Mouse (Mus musculus): ENCODE results near the gene Stk39.

Gene Stk39

DNA sequence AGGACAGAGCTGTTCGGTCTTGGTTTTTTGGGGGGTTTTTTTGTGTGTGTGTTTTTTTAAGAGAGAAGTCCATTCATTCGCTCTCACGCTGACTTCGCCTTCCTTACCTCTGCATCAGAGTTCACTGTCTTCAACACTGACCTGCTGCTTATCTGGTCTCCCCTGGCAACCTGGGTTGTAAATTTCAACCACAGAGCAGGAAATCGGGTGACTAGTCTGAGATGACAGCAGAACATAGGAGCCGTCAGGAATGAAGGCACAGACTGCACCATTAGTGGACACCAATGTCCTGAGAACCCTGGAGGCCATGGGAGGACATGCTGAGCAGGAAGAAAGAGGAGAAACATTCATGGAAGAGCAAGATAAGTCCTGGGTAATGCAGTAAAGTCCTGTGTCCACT is 51.1 kb downstream of the Stk39 start:
- DNase-seq (ENCODE audit: low spot score): no peak

DNA sequence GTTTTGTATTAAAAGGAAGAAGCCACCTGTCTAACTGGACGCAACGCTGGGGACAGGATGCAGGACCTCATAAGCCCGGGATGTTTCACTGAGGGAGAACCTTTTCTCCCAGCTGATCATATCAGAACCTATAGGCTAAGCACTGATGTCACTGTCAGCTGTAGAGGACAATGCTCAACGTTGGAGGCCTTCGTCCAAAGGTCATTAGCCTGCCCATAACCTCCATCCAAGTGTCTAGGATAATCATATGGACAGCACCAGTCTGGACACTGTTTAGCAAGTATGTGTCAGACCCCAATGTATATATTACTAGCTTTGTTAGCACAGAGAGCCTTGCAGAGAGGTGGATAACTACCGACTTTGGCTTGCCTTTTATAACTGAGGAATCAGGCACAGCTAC is 51.8 kb downstream of the Stk39 start:
- DNase-seq (ENCODE audit: low spot score): no peak

DNA sequence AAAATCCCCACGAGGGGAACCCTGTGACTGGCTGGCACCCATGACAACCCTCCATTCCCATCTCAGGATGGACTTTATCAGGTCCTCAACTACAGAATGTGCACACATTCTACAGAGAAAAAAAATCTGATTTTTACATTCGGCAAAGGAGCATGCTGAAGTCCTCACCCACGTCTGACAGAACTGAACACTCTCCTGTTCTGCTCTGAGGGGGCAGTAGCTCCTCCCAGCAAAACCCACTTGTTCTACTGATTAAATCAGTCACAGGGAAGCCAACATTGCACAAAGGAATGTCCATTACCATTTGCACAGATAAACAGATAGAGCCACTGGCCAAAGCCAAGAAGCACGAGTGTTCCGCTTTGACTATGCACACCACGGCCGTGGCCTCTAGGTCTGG is 52.3 kb downstream of the Stk39 start:
- no peak for DNase-seq (ENCODE audit: low spot score)

DNA sequence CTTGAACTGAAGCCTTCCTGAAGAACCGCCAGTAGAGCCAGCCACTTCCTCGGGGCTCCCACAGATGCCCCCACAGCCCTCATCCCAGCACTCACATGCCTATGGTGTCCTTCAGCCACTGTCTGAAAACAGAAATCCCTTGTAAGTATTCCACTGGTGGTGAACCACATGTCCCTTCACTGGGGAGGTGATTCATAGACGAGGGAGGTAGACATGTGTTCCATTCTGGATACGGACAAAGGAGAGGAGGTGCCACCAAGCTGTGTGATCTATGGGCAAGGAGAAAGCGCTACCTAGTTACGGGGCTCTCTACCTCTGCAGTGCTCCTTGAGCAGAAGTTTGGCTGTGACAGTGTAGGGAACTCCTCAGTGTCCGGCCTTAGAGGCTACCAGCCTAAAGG is 52.9 kb downstream of the Stk39 start:
- no peak for DNase-seq (ENCODE audit: low spot score)

DNA sequence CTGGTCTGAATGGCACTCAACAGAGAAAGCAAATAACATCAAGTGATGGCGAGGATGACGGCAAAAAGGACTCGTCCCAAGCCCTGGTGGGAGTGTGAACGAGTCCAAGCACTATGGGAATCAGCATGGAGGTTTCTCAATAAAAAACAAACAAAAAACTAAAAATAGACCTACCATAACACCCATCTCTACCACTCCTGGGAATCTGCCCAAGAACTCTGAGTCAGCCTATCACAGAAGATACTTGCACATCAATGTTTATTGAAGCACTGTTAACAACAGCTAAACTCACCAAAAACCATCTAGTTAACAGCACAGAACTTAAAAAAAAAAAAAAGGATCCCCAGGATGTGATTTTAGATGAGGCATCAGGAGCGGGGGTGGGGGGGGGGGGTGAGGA is 55.0 kb downstream of the Stk39 start:
- DNase-seq (ENCODE audit: low spot score): no peak

DNA sequence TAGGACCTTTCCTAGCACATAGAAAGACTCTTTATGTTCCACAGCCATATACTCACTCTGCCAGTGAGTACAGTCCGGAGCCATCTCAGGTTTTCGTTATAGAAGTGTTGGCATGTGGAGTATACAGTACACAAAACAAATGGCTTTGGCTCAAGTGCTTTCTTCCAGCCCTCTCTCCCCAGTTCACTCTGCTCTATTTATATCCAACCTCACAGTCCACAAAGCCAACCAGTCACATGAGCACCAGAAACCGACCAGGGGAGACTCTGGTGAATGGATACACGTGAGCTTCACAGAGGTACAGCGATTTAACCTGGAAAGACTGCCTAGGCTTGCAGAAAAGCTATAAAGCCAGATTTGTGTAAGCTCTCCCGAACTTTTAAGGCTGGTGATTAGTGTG is 56.4 kb downstream of the Stk39 start:
- DNase-seq (ENCODE audit: low spot score): no peak

DNA sequence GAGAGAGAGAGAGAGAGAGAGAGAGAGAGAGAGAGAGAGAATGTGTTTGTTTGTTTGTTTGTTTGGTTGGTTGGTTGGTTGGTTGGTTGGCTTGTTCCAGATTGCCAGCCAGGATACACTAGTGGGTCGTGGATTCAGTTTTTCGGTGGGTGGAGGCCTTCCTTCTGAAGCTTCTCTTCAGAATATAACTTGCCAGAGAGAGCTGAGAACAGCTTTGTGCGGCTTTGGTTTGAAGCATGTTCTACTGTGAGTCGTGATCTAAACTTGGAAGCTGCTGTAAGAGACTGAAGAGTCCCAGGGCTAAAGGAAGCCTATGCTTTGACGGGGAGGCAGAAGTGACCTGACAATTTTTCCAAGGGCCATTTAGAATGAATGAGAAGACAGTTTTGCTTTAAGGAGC is 59.9 kb downstream of the Stk39 start:
- DNase-seq (ENCODE audit: low spot score): no peak

DNA sequence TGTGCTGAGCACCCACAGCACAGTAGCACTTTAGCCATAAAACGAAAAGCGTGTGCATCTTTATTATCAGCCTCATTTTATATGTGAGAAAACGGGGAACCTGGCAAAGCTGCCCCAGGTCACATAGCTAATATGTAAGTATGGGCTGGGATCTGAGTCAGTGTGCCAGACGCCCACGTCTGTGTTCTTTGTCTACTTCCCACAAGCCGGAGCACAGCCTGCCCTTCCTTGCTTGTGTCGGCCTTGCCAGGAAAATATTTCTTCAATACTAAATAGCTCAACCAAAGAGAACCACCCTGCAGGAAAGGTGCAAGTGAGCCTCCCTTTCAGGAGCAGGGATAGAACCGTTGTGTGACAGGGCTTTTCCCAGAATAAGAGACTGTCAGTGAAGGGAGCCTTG is 60.9 kb downstream of the Stk39 start:
- DNase-seq (ENCODE audit: low spot score): no peak

DNA sequence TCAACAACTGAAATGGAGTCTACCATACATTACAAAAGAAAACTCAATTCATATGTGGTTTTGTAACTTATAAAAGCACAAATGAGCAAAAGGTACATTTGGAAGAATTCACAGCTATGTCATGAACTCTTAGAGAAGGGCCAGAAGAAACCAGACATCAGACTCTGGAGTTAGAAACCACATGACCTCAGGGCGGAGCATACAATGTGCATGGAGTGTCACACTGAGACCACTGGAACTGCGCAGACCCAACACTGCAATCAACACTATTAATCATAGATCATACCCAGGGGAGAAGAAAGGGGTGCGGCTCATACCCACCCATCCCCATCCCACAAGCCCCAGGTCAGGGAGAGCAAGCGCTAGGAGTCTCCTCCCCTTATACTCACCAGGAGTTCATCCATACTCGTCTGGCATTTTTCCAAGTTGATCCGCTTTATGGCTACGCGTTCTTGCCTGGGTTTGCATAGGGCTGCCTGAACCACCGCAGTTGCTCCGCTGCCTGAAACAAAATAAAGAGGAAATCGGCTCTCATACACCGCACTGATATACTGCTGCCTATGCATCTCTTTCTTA is 62.3 kb downstream of the Stk39 start:
- no peak for DNase-seq (ENCODE audit: low spot score)

DNA sequence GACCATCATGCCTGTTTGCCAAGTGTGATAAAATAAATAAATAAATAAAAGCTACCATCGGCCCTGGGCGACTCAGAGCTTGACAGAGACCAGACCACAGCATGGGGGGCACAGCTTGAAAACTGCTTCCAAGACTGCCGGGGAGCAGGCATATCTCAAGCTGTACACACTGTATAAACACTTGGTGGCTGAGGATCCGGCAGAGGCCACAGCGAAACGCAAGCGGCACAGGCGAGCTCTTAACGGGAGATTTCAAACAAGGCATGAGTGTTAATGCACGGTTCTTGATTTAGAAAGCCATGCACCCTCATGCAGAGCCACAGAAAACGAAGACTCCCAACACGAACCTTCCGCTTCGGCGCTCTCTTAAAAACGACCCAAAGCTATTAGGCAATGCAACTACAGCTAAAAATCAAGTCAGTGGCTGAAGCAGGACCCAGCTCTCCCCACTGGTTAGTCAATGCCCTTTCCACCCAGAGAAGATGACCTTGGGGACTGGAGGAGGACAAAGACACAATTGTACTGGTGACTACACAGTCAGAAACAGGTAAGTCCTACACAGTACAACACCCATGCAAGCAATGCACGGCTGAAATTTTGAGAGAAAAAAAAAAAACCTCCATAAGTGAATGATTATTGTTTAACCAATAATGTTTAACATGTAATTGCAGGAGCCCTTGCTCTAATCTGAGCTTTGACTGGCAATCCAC is 63.6 kb downstream of the Stk39 start:
- no peak for DNase-seq (ENCODE audit: low spot score)

DNA sequence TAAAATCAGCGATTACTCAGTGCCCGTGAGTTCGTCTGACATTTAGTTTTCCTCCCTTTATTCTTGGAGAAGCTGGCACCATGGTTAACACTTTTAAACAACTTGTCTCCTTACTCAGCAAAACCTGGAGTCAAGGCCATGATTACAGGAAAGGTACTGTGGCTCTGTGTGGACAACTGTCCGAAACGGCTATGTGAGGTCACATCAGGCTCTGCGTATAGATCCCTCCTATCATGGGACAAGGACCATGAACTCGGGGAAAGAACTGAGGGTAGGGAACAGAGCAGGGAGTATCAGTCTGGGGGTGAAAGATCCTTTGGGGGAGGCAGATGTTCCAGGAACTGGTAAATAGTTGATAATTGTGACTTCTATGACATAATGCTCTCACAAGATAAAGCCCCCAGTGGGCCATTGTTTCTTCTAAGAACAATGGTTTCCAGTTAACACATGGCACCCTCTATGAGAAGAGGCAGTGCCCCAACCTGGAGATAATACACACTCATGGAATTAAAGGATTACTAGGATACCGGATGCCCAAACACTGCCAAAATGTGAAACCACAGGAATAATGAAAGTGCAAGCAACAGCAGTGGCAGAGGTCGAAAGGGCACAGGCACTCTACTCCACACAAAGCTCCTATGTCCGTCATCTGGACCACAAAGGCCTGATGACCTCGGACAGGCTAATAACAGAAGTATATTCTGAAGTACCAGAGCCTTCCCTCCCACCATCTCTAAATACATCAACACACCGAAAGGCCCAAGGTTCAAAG is 64.7 kb downstream of the Stk39 start:
- no peak for DNase-seq (ENCODE audit: low spot score)

DNA sequence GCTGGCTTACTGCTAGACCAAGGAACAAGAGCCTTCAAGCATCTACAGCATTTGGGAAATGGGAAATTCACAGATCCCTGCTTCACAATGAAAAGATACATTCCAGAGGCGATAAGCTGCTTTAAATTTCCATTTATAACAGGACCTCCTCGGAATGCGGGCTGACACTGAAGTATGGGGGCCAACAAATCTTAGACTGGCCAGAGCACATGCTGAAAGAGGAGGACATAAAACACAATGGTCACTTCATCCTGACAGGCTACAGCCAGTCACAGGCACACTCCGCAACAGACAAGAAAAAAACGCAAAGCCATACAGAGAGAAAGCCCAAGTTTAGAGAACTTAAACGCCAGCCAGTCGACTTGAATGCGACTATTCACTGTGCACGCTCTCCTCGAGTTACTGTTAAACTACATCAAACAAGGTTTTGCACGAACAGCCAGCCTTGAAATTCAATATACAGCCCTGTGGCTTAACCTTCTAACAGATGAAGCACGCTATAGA is 65.4 kb downstream of the Stk39 start:
- DNase-seq (ENCODE audit: low spot score): no peak

DNA sequence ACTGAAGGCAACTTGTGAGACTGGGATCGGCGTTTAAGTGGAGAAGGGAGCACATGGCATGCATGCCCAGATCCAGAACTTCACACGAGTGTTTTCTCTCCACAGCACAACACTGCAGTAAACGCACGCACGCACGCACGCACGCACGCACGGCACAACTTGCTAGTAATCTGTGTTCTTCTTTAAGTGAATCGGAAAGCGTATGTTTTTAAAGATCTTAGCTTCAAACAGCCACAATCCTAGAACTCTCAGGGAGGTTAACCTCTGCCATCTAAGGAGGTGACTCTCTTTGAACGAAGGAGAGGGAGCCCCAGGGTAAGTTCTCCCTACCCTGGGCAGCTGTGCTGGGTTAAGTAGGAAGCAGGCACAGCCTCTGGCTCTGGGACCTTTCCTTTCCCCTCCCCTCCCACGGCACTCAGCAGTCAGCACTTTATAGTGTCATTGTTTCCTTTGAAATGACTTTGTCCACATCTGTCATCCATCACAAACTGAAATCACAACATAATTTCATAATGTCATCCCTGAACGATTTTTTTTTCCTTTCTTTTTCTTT is 66.8 kb downstream of the Stk39 start:
- no peak for DNase-seq (ENCODE audit: low spot score)

DNA sequence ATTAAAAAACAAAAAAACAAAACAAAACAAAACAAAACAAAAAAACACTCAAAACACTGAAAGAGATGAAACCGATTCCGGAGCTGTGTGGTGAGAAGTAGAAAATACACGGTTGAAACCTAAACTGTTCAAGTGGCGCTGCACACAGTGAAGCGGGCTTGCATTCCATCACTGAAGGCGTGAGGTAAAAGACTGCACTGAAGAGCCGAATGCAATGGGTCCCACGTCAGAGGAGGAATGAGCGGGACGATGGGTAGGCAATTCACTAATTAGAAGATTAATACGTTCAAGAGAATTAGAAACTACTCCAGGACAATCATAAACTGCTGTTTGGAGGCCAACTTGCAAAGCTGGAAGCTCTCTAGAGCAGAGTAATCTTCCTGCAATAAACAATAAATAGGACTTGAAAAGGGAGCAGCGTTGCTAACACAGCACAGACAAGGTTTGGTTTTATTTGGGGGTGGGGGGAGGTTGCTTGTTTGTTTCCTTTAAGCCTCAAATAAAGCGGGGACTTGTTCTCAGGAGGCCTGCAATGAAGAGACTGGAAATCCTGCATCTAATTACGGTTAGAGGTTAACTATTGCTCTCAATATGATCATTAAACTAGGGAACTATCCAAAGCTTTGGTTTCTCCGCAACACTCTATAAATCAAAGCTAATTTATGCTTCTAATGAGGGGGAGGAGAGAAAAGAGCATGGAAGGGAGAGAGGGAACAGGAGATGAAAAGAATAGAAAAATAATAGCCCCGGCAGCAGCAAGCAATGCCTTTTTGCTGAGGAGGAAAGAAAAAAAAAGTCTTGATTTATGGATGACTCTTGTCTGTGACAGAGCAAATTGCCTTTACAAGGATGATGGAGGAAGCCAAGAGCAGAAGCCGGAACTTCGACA is 67.5 kb downstream of the Stk39 start:
- DNase-seq (ENCODE audit: low spot score): no peak

DNA sequence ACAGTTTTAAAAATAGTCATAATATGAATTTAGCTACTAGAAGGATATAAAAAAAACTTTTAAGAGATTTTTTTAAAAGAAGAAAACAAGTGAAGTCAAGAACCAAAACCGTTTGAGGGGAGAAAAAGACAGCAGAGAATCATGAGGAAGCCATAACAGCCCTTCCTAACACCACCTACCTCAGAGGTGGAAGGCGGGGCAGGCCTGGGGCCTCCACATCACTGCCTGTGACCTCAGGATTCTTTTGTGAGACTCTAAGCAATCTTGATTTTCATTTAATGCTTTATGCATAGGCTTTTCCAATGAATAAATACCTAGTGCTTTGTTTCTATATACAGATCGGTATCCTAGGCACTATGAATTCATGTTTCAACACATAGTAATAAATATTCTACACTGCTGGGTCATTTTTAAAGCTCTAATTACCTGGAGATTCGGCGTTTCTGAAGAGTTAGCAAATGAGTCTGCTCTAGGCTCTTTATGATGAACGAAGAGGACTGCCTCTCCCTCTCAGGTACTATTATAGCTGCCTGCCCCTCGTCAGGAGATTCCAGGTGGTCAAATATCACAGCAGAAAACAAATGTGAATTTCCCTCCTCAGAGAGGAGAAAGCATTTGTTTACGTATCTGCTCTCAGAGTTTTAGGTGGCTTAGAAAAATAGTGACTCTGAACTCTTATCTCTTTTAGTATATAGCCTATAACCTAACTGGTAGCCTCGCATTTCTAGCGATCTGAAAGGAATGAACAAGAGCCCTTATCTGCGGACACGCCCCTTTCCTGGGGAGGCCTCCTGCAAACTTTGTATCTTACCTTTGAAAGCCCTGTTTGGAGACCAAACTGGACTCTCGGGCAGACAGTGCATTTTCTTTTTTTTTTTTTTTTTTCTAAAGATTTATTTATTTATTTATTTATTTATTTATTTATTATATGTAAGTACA is 78.2 kb downstream of the Stk39 start:
- DNase-seq (ENCODE audit: low spot score): peak; percentile 26

DNA sequence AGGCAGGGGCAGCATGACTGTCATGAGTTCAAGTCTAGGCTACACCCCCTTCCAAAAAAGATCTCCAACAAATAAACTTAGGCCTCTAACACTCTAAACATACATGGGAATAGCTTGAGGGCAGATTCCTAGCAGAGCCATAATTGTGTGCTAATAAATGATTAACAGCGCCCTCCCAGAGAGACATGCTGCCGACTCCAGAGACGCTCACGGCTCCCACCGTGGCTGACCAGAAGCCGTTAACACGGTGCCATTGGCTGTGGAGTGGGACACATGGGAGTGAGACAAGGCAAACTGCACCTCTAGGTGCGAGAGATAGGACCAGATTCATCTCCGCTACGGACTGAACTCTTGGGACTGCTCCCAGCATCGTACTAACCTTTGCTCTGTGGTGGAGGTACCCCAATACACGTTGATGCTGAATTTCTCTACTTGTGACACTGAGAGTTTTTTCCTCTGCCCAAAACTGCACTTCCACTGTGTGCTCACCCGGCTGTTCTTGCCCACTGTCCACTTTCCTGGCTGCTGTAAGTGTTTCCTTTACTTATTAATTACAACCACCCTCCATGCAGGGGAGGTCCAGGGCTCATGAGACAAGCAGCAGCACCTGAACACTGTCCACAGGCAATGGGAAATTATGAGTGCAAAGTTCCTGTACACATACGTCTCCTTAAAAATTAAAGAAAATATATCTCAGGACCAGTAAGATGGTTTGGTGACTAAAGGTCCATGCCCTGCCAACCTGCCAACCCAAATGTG is 84.1 kb downstream of the Stk39 start:
- no peak for DNase-seq (ENCODE audit: low spot score)

DNA sequence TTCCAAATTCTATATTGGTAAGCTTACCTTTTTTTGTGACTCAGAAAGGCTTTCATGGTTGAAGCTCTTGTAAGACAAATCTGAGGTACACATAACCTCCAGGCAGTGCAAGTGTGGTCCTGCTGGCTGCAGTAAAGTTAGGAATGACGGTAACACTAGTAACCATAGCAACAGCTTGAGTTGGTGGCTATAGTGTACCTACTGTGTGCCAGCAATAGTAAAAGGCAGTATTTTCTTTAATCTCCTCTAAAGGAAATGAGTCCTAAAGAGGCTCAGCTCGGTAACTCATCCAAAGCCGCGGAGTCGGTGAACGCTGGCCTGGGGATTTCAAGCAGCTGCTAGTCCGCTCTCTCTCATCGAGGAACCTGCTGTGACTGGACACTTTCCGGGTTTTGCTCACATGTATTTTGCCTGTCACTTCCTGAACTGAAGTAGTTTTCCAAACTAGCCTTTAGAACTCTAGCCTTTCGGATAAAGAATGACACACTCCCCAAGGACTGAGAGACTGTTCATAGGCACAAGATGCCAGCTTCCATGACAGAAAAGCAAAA is 85.7 kb downstream of the Stk39 start:
- DNase-seq (ENCODE audit: low spot score): no peak

DNA sequence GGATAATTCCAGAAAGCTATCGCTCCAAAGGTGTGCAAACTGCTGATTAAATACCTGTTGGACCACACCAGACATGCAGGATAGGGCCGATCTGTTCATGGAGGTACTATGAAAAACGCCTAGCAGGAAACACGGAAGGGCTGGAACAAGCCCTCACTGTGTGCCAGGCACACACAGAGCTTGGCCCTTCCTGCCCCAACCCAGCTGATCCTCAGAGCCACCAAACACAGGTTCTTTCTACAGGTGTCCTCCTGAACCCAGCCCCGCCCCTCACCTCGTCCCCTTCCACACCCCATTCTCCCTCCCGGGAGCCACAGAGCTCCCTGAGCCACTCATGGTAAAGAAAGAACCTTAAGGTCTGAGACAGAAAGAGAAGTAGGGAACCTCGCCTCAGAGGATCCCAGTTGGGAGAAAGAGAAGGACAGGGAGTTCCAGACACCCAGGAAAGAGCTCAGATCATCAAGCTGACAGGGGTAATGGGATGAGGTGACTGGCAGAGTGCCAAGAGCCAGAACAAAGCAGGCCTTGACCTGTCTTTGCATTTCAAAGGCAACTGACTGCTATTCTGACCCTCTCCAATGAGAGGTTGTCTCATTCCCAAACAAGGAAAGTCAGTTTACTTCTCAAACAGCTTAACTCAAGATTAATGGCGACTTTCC is 86.3 kb downstream of the Stk39 start:
- DNase-seq (ENCODE audit: low spot score): no peak

DNA sequence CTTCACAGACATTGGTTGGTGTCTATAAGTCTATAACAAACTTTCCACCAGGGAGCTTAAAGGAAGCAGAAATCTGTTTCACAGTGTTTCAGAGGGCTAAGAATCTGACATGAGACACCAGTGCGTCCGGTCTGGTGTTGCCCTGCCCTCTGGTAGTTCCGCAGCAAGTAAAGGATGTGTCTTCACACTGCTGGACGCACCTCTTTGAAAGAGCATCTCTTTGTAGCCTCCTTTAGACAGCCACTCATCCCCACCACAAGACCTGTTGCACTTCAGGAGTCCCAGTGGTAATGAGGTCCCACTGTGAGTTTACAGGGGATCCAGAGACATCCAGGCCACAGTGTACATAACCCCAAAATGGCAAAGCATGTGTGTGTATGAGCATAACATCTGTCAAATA is 88.1 kb downstream of the Stk39 start:
- DNase-seq (ENCODE audit: low spot score): no peak

All from c-Kit-positive CD71-positive TER-119-positive erythroid progenitor cells, embryonic 14.5 days (primary cell).